Mouse (Mus musculus) v-Abl transformed pro-B cells (cell line): ENCODE measurements around the gene Mroh2a.

Source experiments
- in situ Hi-C, 2 experiments: fragments of 400-800 bp; cut with MboI; formaldehyde crosslinking; loops; one replicate each; pipeline ENCODE4 v1.15.1; 2025; ENCODE audit not compliant: unreplicated experiment in 2 of 2

The Mroh2a gene

DNA sequence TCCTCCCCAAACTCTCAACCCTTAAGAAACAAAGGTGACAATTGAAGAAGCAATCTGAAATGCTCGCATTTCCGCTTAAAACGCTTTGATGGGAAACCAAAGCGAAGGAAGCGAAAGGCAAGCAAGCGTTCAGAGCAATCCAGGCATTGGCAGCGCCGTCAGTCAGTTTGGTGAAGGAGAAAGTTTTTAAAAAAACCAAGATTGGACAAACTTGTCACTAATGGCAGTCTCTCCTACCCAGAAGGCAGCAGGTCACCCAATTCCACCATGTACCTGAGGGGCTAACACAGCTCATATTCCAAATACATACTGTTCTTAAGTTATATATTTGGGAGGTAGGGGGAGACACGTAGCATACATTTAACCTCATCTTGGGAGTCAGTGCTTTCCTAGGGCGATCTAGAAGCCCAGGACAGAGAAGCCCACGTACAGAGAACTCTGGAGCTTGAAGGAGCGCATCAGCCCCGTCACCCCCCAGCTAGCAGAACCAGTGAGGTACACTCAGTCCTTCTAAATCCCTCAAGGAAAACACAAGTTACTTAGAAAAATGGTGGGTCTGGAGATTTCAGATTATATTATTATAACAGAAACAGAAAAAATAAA is 48.4 kb downstream of the Mroh2a start:
- in situ Hi-C loops: loop anchor here (25.0 kb wide), 4 partner anchors 513 to 1663 kb away; partner anchors contain the start of gene Atg16l1 (in 1 of the 2)

DNA sequence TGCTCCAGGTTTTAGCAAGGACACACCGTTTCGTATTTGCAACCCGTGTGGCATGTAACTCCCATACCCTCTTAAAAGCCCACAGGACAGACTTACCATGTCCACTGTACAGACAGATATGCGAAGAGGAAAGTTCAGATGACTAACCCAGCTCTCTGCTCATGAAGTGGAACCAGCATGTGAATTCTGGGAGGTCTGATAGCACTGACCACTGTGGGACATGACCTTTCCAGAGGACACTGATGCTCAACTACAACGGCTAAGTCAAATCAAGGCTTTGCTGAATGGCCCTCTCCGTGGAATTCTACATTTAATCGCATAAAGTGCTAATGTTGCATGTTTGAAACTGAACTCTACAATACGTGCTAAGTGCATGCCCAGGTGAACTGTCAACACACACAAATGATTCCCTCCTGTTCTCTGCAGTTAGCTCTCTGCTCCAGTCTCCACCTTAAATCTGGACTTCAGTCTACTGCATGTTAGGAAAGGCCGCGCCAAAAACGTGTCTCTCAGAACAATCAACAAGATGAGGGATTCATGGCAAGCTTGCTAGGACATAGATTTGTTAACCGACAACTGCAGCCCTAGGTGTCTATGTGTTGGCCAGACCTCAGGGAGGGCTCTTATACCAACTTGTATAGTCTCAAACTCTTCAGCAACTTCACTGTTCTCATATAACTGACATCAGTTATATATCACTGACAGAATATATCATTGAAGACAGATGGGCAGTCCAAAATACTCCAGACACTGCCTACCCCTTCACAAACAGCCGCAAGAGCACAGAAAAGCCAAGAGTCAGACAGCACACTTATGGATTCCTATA is 49.1 kb downstream of the Mroh2a start:
- in situ Hi-C loops: loop anchor here (25.0 kb wide), 4 partner anchors 514 to 1664 kb away; partner anchors contain the start of gene Atg16l1 (in 1 of the 2)

- in situ Hi-C loops: loop anchor here (25.0 kb wide), 4 partner anchors 514 to 1664 kb away; partner anchors contain the start of gene Atg16l1 (in 1 of the 2)
Observed at GRCm38 (mm10) chr1:88276524-88277097, 49.8 kb downstream of the Mroh2a start.

- in situ Hi-C loops: loop anchor here (25.0 kb wide), 4 partner anchors 515 to 1665 kb away; partner anchors contain the start of gene Atg16l1 (in 1 of the 2)
Observed at GRCm38 (mm10) chr1:88277098-88277817, 50.5 kb downstream of the Mroh2a start, which contains the start of the genes Hjurp and Trpm8. Gene Hjurp, minus strand, starts transcription at chr1:88277633. Gene Trpm8, plus strand, starts transcription at chr1:88277661.

- in situ Hi-C loops: loop anchor here (25.0 kb wide), 4 partner anchors 516 to 1666 kb away; partner anchors contain the start of gene Atg16l1 (in 1 of the 2)
Observed at GRCm38 (mm10) chr1:88277818-88278511, 51.2 kb downstream of the Mroh2a start.

DNA sequence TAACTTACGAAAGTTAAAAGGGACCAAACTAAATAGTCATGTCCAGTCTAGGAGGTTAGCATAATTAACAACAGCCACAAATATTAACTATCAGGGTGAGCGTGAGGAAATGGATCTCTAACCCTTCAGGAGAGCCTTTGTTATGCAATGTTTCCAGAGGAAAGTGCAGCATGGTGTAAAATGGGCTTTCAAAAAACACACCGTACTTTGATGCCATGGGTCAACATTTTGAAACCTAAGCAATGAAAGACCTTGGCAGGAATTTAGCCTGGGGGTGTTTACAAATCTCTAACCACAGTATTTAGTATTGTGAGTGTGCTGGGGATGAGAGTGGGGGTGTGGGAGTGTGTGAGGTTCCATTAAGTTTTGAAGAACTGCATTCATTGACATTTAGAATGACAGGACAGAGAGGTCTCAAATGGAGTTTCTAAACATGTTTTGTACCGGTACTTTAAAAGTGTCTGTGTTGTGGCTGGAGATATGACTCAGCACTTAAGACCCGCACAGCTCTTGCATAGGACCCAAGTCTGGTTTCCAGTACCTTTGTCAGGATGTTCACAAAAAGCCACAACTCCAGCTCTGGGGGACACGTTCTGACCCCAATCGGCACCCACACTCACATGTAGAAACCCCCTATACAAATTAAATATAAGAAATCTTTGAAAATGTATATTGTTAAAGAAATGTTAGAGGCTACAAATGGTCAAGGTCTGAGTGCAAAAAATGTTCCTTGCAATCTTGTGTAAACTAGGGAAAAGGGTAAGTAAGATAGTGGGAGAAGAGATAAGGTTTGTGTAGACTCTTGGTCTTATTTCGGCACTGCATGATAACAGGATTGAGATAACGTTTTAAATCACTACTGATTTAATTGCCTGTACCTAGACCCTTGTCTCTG is 52.6 kb downstream of the Mroh2a start:
- in situ Hi-C loops: loop anchor here (5.0 to 25.0 kb wide), 7 partner anchors 127 to 1667 kb away; partner anchors contain the start of genes Atg16l1 (in 1 of the 2) and Usp40 (in 1 of the 2)

DNA sequence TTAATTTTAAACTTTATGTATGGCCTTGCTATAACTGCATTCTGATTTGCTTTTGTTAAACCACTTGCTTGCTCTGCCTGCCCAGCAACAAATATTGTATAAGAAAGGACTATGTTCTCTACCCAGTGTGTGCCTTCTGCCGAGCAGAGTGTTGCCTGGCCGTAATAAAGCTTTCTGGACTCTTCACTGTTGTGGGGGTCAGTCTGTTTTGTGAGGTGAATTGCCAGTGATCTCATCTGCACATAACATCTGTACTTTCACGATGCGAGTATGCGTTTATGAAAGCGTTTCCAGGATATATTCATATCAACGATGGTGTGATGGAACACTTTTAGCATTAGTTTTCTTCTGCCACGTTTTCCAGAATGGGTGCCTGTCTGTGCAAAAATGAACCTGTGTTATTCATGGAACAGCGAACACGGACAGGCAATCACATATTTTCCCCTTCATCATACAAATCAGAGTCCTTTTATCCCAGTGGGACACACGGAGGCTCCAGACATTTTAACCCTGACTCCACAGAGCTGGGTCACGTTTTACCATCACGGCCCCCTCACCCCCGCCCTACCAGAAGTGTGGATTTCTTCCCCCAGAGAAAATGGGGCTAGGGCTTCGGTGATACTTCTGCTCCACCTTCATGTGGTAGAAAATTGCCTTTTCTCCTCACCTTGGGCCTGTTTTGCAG is 53.4 kb downstream of the Mroh2a start:
- in situ Hi-C loops: loop anchor here (5.0 to 25.0 kb wide), 7 partner anchors 128 to 1668 kb away; partner anchors contain the start of genes Atg16l1 (in 1 of the 2) and Usp40 (in 1 of the 2)

DNA sequence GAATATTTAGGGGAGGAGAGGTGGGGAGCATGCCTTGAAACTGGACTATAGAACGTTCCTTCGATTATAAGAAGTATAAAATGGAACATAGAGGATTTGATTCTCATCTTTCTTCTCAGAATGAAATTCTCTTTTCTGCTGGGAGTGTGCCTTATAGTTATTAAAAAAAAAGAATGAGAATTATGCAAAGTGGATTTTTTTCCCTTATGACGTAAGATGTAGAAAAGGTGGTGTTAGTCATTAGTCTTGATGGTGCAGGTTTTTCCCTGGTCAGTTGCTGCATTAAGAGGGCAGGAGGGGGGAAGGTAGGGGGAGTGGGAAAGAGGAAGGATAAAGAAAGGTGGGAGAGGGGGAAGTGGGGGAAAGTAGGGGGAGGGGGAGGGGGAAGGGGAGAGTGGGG is 55.5 kb downstream of the Mroh2a start:
- in situ Hi-C loops: loop anchor here (5.0 to 25.0 kb wide), 7 partner anchors 130 to 1670 kb away; partner anchors contain the start of genes Atg16l1 (in 1 of the 2) and Usp40 (in 1 of the 2)

- in situ Hi-C loops: loop anchor here (5.0 to 25.0 kb wide), 7 partner anchors 131 to 1671 kb away; partner anchors contain the start of genes Atg16l1 (in 1 of the 2) and Usp40 (in 1 of the 2)
Observed at GRCm38 (mm10) chr1:88283376-88284227, 56.8 kb downstream of the Mroh2a start.

DNA sequence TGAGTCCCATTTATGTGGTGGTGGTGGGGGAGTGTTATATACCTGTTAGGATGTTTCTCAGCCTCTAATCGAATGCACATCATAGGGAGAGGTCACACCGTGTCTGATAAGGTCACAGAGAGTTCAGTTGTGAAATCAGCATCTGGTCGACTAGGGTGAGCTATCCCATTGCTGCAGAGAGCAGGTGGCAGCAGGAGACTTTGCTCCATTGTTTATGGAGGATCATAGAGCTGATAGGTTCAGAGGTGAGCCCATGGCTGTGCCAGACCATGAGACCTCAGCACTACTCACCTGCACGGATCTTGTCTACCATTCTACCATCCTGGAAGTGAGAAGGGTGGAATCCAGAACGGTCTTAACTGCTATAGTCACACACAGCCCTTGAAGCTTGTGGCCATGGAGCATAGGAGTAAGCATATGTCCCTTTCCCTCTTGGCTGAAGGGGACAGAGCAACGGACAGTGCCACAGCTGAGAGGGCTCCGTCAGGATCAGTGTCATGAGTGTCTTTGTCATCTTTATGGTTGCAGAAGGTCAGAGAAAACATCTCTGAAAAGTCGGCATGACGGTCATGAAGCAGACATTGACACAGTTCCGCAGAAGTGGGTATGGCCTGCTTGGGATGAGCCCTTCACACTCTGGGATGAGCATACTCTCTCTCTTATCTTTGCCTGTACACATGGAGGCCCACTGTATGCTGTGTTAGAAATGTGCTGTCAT is 57.6 kb downstream of the Mroh2a start:
- in situ Hi-C loops: loop anchor here (5.0 to 25.0 kb wide), 7 partner anchors 132 to 1672 kb away; partner anchors contain the start of genes Atg16l1 (in 1 of the 2) and Usp40 (in 1 of the 2)

- in situ Hi-C loops: loop anchor here (5.0 to 25.0 kb wide), 7 partner anchors 133 to 1673 kb away; partner anchors contain the start of genes Atg16l1 (in 1 of the 2) and Usp40 (in 1 of the 2)
Observed at GRCm38 (mm10) chr1:88284946-88285320, 58.1 kb downstream of the Mroh2a start.

GRCm38 (mm10) chr1:88285652-88286051 is 58.9 kb downstream of the Mroh2a start:
- in situ Hi-C loops: loop anchor here (10.0 to 25.0 kb wide), 6 partner anchors 141 to 1673 kb away; partner anchors contain the start of genes Atg16l1 (in 1 of the 2) and Usp40 (in 1 of the 2)

DNA sequence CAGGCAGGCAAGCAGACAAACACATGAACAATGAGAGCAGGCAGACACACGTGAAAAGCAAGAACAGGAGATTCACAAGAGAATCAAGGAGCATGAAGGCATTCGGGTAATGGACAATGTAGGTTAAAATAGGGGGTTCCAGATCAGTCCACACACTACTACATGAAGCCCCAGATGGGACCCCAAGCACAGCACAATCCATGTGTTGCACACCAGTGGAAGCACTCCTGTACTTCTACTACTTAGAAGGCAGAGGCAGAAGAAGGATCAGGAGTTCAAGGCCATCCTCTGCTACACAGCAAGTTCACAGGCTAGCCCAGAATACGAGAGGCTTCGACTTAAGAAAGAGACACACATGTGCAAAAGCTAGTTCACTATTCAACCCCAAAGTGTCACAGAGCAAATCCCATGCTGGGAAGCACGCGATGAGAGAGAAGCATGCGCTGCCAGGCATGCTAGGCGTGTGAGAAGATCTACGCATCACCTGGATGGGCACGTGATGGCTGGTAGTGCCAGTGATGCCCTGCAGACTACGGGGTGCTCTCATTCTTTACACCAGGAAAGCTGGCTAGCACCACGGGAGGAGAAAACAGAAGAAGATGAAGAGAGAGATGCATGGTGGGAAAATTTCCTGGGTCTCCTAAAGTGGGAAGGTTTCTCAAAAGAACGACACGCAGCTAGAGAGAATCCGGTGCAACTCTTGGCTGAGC is 59.5 kb downstream of the Mroh2a start:
- in situ Hi-C loops: loop anchor here (10.0 to 25.0 kb wide), 6 partner anchors 141 to 1674 kb away; partner anchors contain the start of genes Atg16l1 (in 1 of the 2) and Usp40 (in 1 of the 2)

GRCm38 (mm10) chr1:88286887-88287696 is 60.3 kb downstream of the Mroh2a start:
- in situ Hi-C loops: loop anchor here (10.0 to 25.0 kb wide), 6 partner anchors 142 to 1675 kb away; partner anchors contain the start of genes Atg16l1 (in 1 of the 2) and Usp40 (in 1 of the 2)
